Mouse (Mus musculus): ENCODE data around the gene Rabgef1.
A peak's percentile ranks its signal among the peaks of the same experiment; 100 is the strongest.

Rabgef1 gene

GRCm38 (mm10) chr5:130217406-130217805 lies 45.8 kb downstream of the Rabgef1 start:
- no peak for DNase-seq

- no peak for DNase-seq
These were observed 46.7 kb downstream of the Rabgef1 start for GRCm38 (mm10) chr5:130218336-130218735.

GRCm38 (mm10) chr5:130221316-130221715 lies 49.7 kb downstream of the Rabgef1 start:
- peak in 1 of 2 experiments; percentile 14 for DNase-seq

DNA sequence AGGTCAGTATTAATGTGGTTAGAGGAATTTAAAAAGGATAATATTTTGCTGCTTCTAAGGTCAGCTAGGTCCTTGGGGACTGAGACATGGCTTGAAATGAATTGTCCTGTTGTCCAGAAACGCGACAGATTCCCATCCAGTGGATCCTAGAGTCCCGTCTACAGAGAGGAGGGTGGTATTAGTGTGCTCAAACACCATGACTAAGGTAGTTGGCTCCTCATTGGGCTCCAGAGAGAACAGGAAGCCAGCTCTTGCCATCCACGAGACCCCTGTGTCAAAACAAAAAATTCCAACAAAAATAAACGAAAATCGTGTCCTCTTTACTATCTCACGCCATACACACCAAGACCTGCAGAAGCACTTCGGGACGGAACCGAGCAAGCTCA lies 50.2 kb downstream of the Rabgef1 start:
- DNase-seq: no peak

- DNase-seq: peak; percentile 98 to 99
These were observed 50.8 kb downstream of the Rabgef1 start for GRCm38 (mm10) chr5:130222146-130223004.

DNA sequence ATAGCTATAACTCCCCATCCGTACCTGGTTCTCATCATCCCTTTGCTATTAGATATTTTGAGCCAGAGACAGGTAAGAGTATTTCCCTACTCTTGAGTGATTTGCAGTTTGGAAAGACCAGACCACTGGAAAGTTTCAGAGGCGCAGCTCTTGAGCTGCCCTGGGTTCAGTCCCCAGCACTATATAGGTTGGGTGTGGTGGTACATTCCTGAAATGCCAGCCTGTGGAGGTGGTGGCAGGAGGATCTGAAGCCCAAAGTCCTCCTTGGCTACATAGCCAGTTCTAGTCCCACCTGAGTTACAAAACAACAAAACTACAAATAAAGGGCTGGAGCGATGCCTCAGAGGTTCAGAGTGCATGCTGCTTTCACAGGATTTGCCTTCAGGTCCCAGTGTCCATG lies 55.2 kb downstream of the Rabgef1 start:
- no peak for DNase-seq

DNA sequence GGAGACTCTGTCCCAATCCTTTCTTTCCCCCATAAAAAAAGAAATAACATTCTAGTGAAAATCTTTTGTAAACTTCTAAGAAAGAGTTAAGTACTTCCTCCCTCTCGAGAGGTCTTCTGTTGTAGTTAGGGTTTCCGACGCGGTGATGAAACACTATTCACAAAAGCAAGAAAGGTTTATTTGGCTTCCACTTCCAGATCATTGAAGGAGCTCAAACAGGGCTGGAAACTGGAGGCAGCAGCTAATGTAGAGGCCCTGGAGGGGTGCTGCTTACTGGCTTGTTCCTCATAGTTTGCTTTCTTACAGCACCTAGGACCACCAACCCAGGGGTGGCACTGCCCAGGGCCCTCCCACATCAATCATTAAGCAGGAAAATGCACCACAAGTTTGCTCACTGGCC lies 56.5 kb downstream of the Rabgef1 start:
- DNase-seq: no peak

GRCm38 (mm10) chr5:130236302-130236701 lies 64.7 kb downstream of the Rabgef1 start:
- DNase-seq: no peak

- no peak for DNase-seq
These were observed 67.6 kb downstream of the Rabgef1 start for GRCm38 (mm10) chr5:130239236-130239635.

DNA sequence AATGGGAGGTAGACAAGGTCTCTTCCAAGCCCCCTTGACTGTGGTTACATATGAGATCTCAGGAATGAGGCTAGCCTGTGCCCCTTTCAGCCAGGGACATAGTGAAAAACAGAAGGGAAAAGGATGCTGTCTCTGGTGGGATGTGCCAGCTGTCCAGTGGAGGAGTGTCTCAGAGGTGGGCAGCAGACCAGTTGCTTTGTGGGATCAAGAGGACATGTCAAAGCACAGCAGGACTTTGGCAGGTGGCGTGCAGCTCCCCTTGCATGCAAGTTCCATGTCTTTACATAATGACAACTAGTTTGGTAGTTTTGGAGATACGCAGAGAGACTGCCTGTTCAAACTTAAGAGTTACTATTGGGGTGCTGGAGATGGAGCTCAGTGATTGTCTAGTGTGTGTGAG lies 68.3 kb downstream of the Rabgef1 start:
- DNase-seq: no peak

- no peak for DNase-seq
These were observed 69.8 kb downstream of the Rabgef1 start for GRCm38 (mm10) chr5:130241426-130241825.

GRCm38 (mm10) chr5:130247823-130248222 lies 76.2 kb downstream of the Rabgef1 start:
- no peak for DNase-seq

DNA sequence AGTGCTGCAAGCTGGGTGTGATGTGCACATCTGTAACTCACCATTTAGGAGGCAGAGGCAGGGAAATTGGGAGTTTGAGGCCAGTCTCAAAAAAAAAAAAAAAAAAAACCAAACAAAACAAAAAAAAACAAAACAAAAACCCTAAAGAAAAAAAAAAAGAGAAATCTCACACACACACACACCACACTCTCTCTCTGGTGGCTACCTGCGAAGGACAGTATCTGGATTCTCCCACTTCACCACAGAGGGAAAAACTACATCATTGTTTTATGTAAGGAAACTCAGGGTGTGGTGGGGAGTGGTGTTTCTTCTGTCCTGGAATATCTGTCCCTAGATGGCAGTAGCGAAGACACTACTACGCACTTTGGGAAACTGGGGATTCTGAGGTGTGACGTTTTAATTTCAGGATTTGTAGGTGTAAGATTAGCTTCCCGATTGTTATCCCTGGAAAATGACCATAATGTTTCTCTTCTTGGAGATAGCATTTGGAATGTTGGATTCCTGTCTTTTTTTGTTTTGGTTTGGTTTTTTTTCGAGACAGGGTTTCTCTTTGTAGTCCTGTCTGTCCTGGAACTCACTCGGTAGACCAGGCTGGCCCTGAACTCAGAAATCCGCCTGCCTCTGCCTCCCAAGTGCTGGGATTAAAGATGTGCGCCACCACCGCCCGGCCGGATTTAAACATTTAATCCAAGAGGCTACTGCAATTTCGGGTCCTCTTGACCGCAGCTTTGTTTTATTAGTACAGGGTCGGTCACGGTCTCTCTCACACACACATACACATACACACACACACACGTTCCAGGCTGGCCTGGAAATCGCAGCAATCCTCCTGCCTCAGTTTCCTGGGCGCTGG lies 82.8 kb downstream of the Rabgef1 start:
- peak; percentile 35 to 36 for DNase-seq

DNA sequence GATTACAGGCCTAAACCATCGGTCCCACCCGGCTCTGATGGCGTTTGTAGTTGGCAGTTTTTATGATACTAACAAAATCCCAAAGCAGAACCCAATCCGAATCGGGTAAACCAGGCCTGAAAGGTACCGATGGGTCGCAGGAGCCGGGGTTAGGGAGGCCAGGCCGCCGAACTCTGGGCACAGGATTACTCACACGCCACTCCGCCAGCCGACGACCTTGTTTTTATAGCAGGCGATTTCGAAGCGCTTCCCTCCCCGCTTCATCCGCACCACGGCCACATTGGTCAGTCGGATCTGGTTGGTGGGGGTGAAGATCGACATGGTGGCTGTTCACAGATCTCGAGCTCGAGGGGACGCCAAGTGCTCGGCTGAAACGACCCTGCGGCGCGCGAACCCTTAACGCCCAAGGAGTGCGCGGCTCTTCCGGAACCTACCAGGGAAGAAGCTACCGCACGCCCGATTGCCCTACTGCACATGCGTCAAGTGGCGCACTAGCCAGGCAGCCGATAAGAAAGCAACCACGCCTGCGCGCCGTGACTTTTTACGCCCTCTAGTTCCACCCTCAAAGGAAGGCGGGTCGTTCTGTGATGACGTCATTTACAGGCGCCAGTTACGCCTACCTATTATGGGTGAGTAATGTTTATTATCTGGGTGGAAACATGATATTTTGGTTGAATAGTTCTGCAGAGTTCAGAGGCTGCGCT lies 83.6 kb downstream of the Rabgef1 start, which contains the start of the genes Sbds and Tyw1:
TSS of gene Sbds (minus strand) at position 514 of the 704 bp plus-strand sequence.
TSS of gene Tyw1 (plus strand) at position 603 of the 704 bp plus-strand sequence.
- DNase-seq: peak; percentile 97 to 98

GRCm38 (mm10) chr5:130255799-130256525 lies 84.4 kb downstream of the Rabgef1 start:
- peak in 1 of 2 experiments; percentile 14 for DNase-seq

DNA sequence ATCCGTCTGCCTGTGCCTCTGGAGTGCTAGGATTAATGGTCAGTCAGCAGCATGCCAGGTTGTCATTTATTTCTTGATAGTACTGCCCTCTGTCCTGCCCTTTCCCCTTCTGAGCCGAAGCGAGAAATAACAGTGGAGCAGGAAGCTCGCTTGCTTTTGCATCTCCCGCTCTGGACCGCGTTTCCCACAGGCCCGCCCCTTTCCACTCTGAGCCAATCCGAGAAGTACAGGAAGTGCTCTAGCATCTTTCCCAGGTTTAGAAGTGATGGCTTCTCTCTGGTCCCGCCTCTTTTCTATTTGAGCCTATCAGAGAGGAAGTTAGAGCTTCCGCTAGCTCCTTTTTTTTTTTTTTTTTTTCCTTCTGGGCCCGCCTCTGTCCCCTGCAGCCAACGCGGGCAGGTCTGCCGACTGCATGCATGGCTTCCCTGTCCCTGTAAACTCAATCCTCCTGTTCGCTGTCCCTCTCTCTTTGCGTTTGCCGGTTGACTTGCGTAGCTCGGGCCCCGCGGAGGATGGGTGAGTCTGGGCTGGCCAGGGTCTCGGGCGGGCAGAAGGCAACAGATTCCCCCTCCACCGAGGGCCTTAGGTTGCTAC lies 85.2 kb downstream of the Rabgef1 start:
- DNase-seq: peak; percentile 95

DNA sequence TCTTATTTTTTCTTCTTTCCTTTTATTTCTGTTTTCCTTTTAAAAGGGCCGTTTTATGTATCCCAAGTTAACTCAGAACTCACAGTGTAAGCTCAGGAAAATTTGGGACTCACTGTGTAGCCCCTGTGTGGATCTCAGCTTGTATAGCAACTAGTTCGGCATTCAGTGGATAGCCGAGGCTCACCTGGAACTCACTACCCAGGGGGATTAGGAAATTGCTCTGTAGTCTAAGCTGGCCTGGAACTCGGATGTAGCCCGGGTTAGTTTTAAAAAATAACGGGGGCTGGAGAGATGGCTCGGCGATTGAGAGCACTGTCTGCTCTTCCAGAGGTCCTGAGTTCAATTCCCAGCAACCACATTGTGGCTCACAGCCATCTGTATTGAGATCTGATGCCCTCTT lies 85.7 kb downstream of the Rabgef1 start:
- DNase-seq: peak in 1 of 2 experiments; percentile 19

- no peak for DNase-seq
These were observed 91.9 kb downstream of the Rabgef1 start for GRCm38 (mm10) chr5:130263454-130263853.

All from cerebellum, postnatal 14 days (tissue).